22 mouse cellular contexts compared by ENCODE assay signal in genomic region chr16:72685604-72686479, GRCm38 (mm10).
A peak's percentile ranks its signal among the peaks of the same experiment; 100 is the strongest.
DNase-seq lines count a peak whose midpoint lies in the region; ATAC-seq lines count a peak whose summit lies in the region.
"Had no signal": no experiment of that assay in that cellular context is flagged by ENCODE, and none has a peak within 500 bp of the region (broad histone marks: within the 10 kb centered on the region; RNA-seq: fewer than 3 reads in every experiment).

No protein-coding gene starts in this region.

- ATAC-seq in kidney, embryonic 14.5 days (ENCODE audit: low FRiP score, low TSS enrichment): peak; percentile 79
- peak; percentile 46; the same call in 1 of the 2 replicates for ATAC-seq in neural tube, embryonic 12.5 days (ENCODE audit: low FRiP score, low read depth)
- no peak for ATAC-seq in neural tube, embryonic 15.5 days (ENCODE audit: low FRiP score)
- ATAC-seq in intestine, embryonic 16.5 days: peak; percentile 60; the same call in 1 of the 2 replicates
- no peak for ATAC-seq in midbrain, embryonic 16.5 days
- ATAC-seq: forebrain, embryonic 16.5 days; liver, embryonic 12.5 days; lung, postnatal 0 days had no signal

- 17% methylated on average over 6 of the region's 6 CpGs for WGBS in kidney, embryonic 14.5 days
- WGBS in neural tube, embryonic 12.5 days: 51% methylated on average over 6 of the region's 6 CpGs
- 46% methylated on average over 6 of the region's 6 CpGs for WGBS in neural tube, embryonic 15.5 days
- WGBS in intestine, embryonic 16.5 days: 42% methylated on average over 6 of the region's 6 CpGs
- WGBS in midbrain, embryonic 16.5 days: 75% methylated on average over 6 of the region's 6 CpGs

- peaks cover 22% of the 10 kb centered on the region for H3K4me1 ChIP-seq in kidney, embryonic 14.5 days (ENCODE audit: control insufficient read depth, insufficient read depth, low read length)
- H3K4me1 ChIP-seq in neural tube, embryonic 12.5 days: peaks cover 25% of the 10 kb centered on the region
- peaks cover 15% of the 10 kb centered on the region for H3K4me1 ChIP-seq in neural tube, embryonic 15.5 days
- peaks cover 6% of the 10 kb centered on the region for H3K4me1 ChIP-seq in intestine, embryonic 16.5 days (ENCODE audit: control insufficient read depth, insufficient read depth, low read length)
- H3K4me1 ChIP-seq in midbrain, embryonic 16.5 days (ENCODE audit: control insufficient read depth, insufficient read depth, low read length): peaks cover 2% of the 10 kb centered on the region; the same call in 1 of the 2 replicates
- H3K4me1 ChIP-seq: liver, embryonic 12.5 days had no signal

- H3K27me3 ChIP-seq in kidney, embryonic 14.5 days (ENCODE audit: control insufficient read depth, insufficient read depth, low read length): no peaks in the 10 kb centered on the region
- no peaks in the 10 kb centered on the region for H3K27me3 ChIP-seq in neural tube, embryonic 12.5 days (replicated peaks)
- no peaks in the 10 kb centered on the region for H3K27me3 ChIP-seq in neural tube, embryonic 15.5 days (replicated peaks)
- no peaks in the 10 kb centered on the region for H3K27me3 ChIP-seq in intestine, embryonic 16.5 days (replicated peaks; ENCODE audit: control insufficient read depth, insufficient read depth, low read length)
- H3K27me3 ChIP-seq in midbrain, embryonic 16.5 days (ENCODE audit: control insufficient read depth, insufficient read depth, low read depth, low read length): no peaks in the 10 kb centered on the region
- H3K27me3 ChIP-seq: embryonic facial prominence, embryonic 15.5 days; heart, embryonic 12.5 days; hindbrain, embryonic 13.5 days; liver, embryonic 12.5 days had no signal

- H3K9me3 ChIP-seq in kidney, embryonic 14.5 days (ENCODE audit: control insufficient read depth, low read length): no peaks in the 10 kb centered on the region
- no peaks in the 10 kb centered on the region for H3K9me3 ChIP-seq in neural tube, embryonic 12.5 days
- H3K9me3 ChIP-seq in neural tube, embryonic 15.5 days (replicated peaks): no peaks in the 10 kb centered on the region
- no peaks in the 10 kb centered on the region for H3K9me3 ChIP-seq in intestine, embryonic 16.5 days (ENCODE audit: control insufficient read depth, low read length)
- H3K9me3 ChIP-seq in midbrain, embryonic 16.5 days (replicated peaks; ENCODE audit: control insufficient read depth, low read length, poor library complexity, severe bottlenecking): no peaks in the 10 kb centered on the region
- H3K9me3 ChIP-seq: embryonic facial prominence, embryonic 15.5 days; heart, embryonic 12.5 days; hindbrain, embryonic 13.5 days; liver, embryonic 12.5 days had no signal

- no peaks in the 10 kb centered on the region for H3K36me3 ChIP-seq in kidney, embryonic 14.5 days (ENCODE audit: control insufficient read depth, insufficient read depth, low read length)
- no peaks in the 10 kb centered on the region for H3K36me3 ChIP-seq in neural tube, embryonic 12.5 days
- H3K36me3 ChIP-seq in neural tube, embryonic 15.5 days: no peaks in the 10 kb centered on the region
- no peaks in the 10 kb centered on the region for H3K36me3 ChIP-seq in intestine, embryonic 16.5 days (ENCODE audit: control insufficient read depth, insufficient read depth, low read length)
- H3K36me3 ChIP-seq in midbrain, embryonic 16.5 days (ENCODE audit: control insufficient read depth, insufficient read depth, low read length): no peaks in the 10 kb centered on the region
- H3K36me3 ChIP-seq: embryonic facial prominence, embryonic 15.5 days; G1E; hindbrain, embryonic 13.5 days; liver, embryonic 12.5 days had no signal

- H3K4me3 ChIP-seq in kidney, embryonic 14.5 days (ENCODE audit: low read length): no peak overlapping the region
- H3K4me3 ChIP-seq in neural tube, embryonic 12.5 days: no peak overlapping the region
- no peak overlapping the region for H3K4me3 ChIP-seq in neural tube, embryonic 15.5 days (replicated peaks)
- no peak overlapping the region for H3K4me3 ChIP-seq in intestine, embryonic 16.5 days (ENCODE audit: low read length)
- H3K4me3 ChIP-seq in midbrain, embryonic 16.5 days (ENCODE audit: low read depth, low read length): no peak overlapping the region
- H3K4me3 ChIP-seq: embryonic facial prominence, embryonic 15.5 days; heart, embryonic 12.5 days; hindbrain, embryonic 13.5 days; liver, embryonic 12.5 days; myocyte had no signal

- peak overlapping the region; percentile 36 for H3K4me2 ChIP-seq in kidney, embryonic 14.5 days (replicated peaks; ENCODE audit: low read depth, low read length)
- H3K4me2 ChIP-seq in neural tube, embryonic 12.5 days (replicated peaks): no peak overlapping the region
- H3K4me2 ChIP-seq in neural tube, embryonic 15.5 days: no peak overlapping the region
- no peak overlapping the region for H3K4me2 ChIP-seq in intestine, embryonic 16.5 days (ENCODE audit: low read depth, low read length)
- H3K4me2 ChIP-seq in midbrain, embryonic 16.5 days (ENCODE audit: low read length): no peak overlapping the region
- H3K4me2 ChIP-seq: heart, embryonic 12.5 days; hindbrain, embryonic 13.5 days; liver, embryonic 12.5 days had no signal

- peak overlapping the region; percentile 51; the same call in 1 of the 2 replicates for H3K27ac ChIP-seq in kidney, embryonic 14.5 days (ENCODE audit: low read depth, low read length)
- no peak overlapping the region for H3K27ac ChIP-seq in neural tube, embryonic 12.5 days
- H3K27ac ChIP-seq in neural tube, embryonic 15.5 days (replicated peaks): no peak overlapping the region
- no peak overlapping the region for H3K27ac ChIP-seq in intestine, embryonic 16.5 days (ENCODE audit: low read length)
- H3K27ac ChIP-seq in midbrain, embryonic 16.5 days (ENCODE audit: low read length): no peak overlapping the region
- H3K27ac ChIP-seq: embryonic facial prominence, embryonic 15.5 days; hindbrain, embryonic 13.5 days; liver, embryonic 12.5 days had no signal

- H3K9ac ChIP-seq in kidney, embryonic 14.5 days (ENCODE audit: low read depth, low read length): no peak overlapping the region
- H3K9ac ChIP-seq in neural tube, embryonic 12.5 days: no peak overlapping the region
- H3K9ac ChIP-seq in neural tube, embryonic 15.5 days (replicated peaks): no peak overlapping the region
- H3K9ac ChIP-seq in intestine, embryonic 16.5 days (ENCODE audit: low read depth, low read length): no peak overlapping the region
- H3K9ac ChIP-seq in midbrain, embryonic 16.5 days (ENCODE audit: low read depth, low read length): no peak overlapping the region
- H3K9ac ChIP-seq: embryonic facial prominence, embryonic 15.5 days; heart, embryonic 12.5 days; hindbrain, embryonic 13.5 days; liver, embryonic 12.5 days had no signal

- DNase-seq in kidney, adult 8-10 months: no peak
- DNase-seq in c-Kit-positive CD71-positive TER-119-positive erythroid progenitor cells, embryonic 14.5 days (ENCODE audit: low spot score): no peak
- DNase-seq: adrenal gland, postnatal 14 days; cerebellum, adult 11 months; cerebellum, postnatal 10 days; kidney, adult 2 months; midbrain, embryonic 14.5 days; right cerebral cortex, postnatal 4 days; thymus, postnatal 25 days had no signal

Comparison
In these comparisons a context has a peak if more than half of its experiments do, and no peak if none do; other contexts are left out.
1. ATAC-seq: peak in kidney, embryonic 14.5 days (single experiment), neural tube, embryonic 12.5 days (single experiment) and intestine, embryonic 16.5 days (single experiment); none in neural tube, embryonic 15.5 days (single experiment) and midbrain, embryonic 16.5 days (single experiment).